Mouse (Mus musculus) liver, embryonic 12.5 days (tissue): ENCODE measurements at regions not wholly inside any gene's neighbourhood (a gene's known extent, or its start where the extent isn't known, plus 50 kb on each side); places are given as distances from the start of the nearest gene placed in this dataset.

ENCODE experiments used
- ATAC-seq: fragments of 200-750 bp; cut with Nextera tagmentation; 2 replicates; pipeline ENCODE4 v1.8.0; 2017; ENCODE audit warnings: moderate number of reproducible peaks, mild to moderate bottlenecking, moderate library complexity
- H3K27ac ChIP-seq: fragments of 300-500 bp; sonication (generic); 2 replicates; pipeline ENCODE4 v1.5.1; 2016; ENCODE audit warnings: mild to moderate bottlenecking
- H3K27me3 ChIP-seq: fragments of 300-500 bp; sonication (generic); replicated peaks from 2 replicates; pipeline ENCODE4 v1.6.1; 2016; ENCODE audit warnings: mild to moderate bottlenecking, moderate library complexity
- H3K36me3 ChIP-seq: fragments of 300-500 bp; sonication (generic); 2 replicates; pipeline ENCODE4 v1.6.1; 2016; ENCODE audit warnings: mild to moderate bottlenecking, moderate library complexity
- H3K4me1 ChIP-seq: fragments of 300-500 bp; sonication (generic); 2 replicates; pipeline ENCODE4 v1.6.1; 2016
- H3K4me2 ChIP-seq: fragments of 300-500 bp; sonication (generic); 2 replicates; pipeline ENCODE4 v1.6.1; 2016; ENCODE audit warnings: mild to moderate bottlenecking, moderate library complexity
- H3K4me3 ChIP-seq: fragments of 300-500 bp; sonication (generic); 2 replicates; pipeline ENCODE4 v1.5.1; 2016; ENCODE audit warnings: mild to moderate bottlenecking, moderate library complexity
- H3K9ac ChIP-seq: fragments of 300-500 bp; sonication (generic); 2 replicates; pipeline ENCODE4 v1.6.1; 2016; ENCODE audit warnings: mild to moderate bottlenecking, moderate library complexity
- H3K9me3 ChIP-seq: fragments of 300-500 bp; sonication (generic); replicated peaks from 2 replicates; pipeline ENCODE4 v1.6.1; 2016; ENCODE audit warnings: mild to moderate bottlenecking, moderate library complexity
- WGBS: fragments of 180-500 bp; shearing (Covaris S2); methylation state at CpG from one replicate; pipeline ENCODE4 v1.1.7; 2016; ENCODE audit not compliant: insufficient replicate concordance; 5-methylcytosine and 5-hydroxymethylcytosine counted together

DNA sequence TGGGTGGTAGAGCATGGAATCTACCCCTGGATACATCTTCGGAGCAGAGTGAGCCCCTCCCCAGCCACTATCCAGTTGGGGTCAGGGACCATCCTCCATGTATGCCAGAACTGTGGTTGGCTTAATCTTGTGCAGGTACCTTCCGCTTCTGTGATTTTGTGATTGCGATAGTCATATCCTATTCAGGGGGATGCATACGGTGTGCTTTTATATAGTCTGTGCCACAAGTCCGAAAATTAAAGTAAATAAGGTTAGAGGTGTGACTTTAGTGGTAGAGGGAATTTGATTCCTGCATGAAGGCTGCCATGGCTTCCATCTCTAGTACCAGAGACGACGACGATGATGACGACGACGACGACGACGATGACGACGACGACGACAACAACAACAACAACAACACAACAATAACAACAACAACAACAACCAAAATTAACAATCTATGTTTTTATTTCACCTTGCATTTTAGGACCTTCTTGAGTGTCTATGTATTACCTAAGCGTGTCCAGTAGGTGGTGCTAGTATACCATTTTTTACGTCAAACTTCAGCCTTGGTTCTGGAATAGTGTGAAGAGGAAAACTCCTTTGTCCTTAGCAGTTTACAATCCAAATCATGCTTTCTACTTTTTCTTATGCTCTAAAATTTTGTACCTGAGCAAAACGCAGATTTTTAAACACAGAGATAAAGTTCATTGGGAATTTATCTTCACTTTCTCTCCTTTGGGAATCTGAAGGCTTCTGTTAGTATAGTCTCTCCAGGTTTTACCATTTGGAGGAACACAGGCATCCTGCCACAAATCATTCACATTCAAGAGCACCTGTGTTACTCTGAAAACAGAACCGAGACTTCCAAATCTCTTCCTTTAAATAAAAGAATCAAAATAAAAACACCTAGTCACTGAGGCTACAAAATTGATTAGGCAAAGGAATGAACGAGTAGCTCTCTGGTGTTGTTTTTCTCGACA is 224.5 kb downstream of the Ankrd16 start:
- no peak for ATAC-seq
- 26% methylated on average over 24 of the region's 24 CpGs for WGBS
- Histone ChIP-seq H3K36me3 (no peaks in the 10 kb centered on the region), H3K27me3 (no peaks in the 10 kb centered on the region), H3K4me1 (no peaks in the 10 kb centered on the region), H3K27ac (no peak overlapping the region), H3K4me3 (no peak overlapping the region), H3K9ac (no peak overlapping the region), H3K9me3 (no peaks in the 10 kb centered on the region), H3K4me2 (no peak overlapping the region)

DNA sequence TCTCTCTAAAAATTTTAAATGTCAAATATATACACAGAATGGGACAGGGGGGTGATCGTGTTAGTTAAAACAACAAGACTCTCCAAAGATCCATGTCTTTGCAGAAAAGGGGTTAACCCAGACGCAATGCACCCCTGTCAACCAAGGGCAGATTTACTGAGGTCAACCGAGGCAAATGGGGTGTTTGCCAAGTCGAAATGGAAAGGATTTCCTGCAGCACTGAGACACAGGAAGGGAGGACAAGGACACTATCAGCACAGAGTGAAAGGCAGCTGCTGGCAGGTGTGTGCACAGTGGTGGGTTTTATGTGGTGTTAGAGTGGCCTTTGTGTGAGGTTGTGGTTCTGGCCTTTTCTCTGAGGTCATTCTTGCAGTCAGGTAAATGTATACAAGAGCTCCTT is 226.7 kb downstream of the Ankrd16 start:
- Histone ChIP-seq H3K9ac (no peak overlapping the region), H3K27ac (no peak overlapping the region), H3K4me2 (no peak overlapping the region), H3K4me3 (no peak overlapping the region), H3K4me1 (no peaks in the 10 kb centered on the region), H3K27me3 (no peaks in the 10 kb centered on the region), H3K9me3 (no peaks in the 10 kb centered on the region), H3K36me3 (no peaks in the 10 kb centered on the region)
- WGBS: 26% methylated on average over 4 of the region's 4 CpGs
- no peak for ATAC-seq

DNA sequence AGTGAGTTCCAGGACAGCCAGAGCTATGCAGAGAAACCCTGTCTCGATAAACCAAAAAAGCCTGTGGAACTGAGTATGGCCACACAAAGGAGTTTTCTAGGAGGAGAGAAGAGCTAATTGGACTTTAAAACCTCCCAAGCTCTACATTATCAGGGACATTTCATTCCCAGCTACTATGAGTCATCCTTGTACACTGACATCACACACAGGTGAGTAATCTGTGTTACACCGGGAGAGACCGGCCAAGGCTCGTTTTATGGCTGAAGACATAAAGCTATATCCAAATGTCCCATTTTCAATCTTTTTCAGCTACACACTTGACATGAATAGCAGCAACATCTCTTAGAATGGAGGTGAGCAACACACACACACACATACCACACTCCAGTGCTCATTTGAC is 229.5 kb downstream of the Ankrd16 start:
- Histone ChIP-seq H3K9ac (no peak overlapping the region), H3K36me3 (no peaks in the 10 kb centered on the region), H3K27me3 (no peaks in the 10 kb centered on the region), H3K9me3 (no peaks in the 10 kb centered on the region), H3K4me3 (no peak overlapping the region), H3K4me2 (no peak overlapping the region), H3K27ac (no peak overlapping the region), H3K4me1 (no peaks in the 10 kb centered on the region)
- 78% methylated on average over 4 of the region's 4 CpGs for WGBS
- ATAC-seq: no peak

DNA sequence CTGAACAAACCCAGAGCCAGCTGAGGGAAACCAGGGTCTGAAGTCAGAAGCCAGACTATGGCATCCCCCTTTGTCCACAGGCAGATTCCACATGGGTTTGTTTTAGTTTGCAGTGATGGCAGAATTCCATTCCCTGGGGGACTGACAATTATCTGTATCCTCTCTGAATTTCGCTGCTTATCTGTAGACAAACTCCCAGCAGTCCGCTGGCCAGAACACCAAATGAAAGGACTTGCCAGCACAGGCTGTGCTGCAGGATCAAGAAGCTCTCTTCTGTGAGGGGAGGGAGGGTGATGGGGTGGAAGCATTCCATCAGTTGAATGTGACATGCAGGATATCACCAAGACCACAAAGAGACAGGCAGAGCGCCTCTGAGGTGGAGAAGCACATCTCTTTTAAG is 233.8 kb downstream of the Ankrd16 start:
- no peak overlapping the region for H3K27ac ChIP-seq
- ATAC-seq: no peak

DNA sequence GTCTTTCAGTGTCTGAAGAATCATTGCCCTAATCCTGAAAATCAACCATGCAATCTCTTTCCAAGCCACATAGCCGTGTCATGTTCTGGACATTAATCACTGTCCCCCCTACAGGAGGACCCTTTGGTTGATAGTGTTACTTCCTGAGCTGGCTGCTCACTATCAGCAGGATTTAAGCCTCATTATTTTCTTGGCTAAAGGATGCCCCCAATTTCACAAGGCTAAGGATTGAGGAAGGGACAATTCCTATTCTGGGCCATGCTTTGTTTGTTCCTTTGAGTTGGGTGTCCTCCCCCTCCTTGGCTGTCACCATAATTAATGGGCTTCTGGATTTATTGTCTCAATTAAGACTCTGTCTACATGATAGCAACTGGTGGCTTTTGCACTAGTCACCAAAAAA is 241.9 kb downstream of the Ankrd16 start:
- Histone ChIP-seq H3K4me1 (no peaks in the 10 kb centered on the region), H3K4me2 (no peak overlapping the region), H3K27me3 (no peaks in the 10 kb centered on the region), H3K27ac (no peak overlapping the region), H3K9me3 (no peaks in the 10 kb centered on the region), H3K4me3 (no peak overlapping the region), H3K36me3 (no peaks in the 10 kb centered on the region), H3K9ac (no peak overlapping the region)
- WGBS: 24% methylated on average over 1 of the region's 1 CpGs
- no peak for ATAC-seq

More for the DNA sequence above, 233.8 kb downstream of the Ankrd16 start:
- Histone ChIP-seq H3K27me3 (no peaks in the 10 kb centered on the region), H3K4me1 (no peaks in the 10 kb centered on the region), H3K9ac (no peak overlapping the region), H3K4me3 (no peak overlapping the region), H3K4me2 (no peak overlapping the region), H3K36me3 (no peaks in the 10 kb centered on the region), H3K9me3 (no peaks in the 10 kb centered on the region)
- 16% methylated on average over 3 of the region's 3 CpGs for WGBS

DNA sequence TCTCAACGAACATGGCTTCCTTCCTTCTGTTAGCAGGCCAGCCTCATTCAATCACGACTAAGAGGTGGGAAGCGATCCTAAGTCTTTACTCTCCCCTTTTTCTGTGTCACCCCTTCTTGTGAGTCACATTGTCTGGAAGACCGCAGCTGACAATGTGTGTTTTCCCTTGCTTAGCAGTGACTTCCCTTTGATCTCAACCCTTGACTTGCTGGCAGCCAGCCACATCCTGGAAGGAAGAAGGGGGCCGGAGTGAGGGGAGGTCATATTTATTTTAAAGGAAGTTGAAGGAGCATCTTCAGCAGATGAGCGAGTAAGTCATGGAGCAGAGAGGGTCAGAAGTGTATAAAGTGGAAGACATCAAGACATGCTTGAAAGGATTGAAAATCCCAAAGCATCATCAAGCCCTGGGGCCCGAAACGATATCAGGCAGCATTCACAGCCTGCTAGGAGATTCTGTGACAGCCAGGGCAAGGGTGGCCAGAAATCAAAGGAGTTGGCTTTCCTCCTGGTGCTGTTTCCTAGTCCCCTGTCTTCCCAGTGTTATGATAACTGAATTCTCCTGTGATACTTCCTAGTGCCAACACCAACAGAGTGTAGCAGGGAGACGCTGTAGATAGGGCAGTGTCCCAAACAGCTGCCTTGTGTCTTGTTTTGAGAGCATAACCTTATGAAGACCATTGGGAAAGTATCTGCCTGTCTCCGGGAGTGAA is 245.9 kb downstream of the Ankrd16 start:
- no peak for ATAC-seq
- H3K9ac ChIP-seq: no peak overlapping the region
- H3K36me3 ChIP-seq: no peaks in the 10 kb centered on the region
- no peaks in the 10 kb centered on the region for H3K9me3 ChIP-seq
- WGBS: 23% methylated on average over 10 of the region's 10 CpGs
- no peak overlapping the region for H3K4me3 ChIP-seq
- no peaks in the 10 kb centered on the region for H3K4me1 ChIP-seq
- H3K27ac ChIP-seq: peak overlapping the region; percentile 25; the same call in 1 of the 2 replicates
- no peak overlapping the region for H3K4me2 ChIP-seq
- H3K27me3 ChIP-seq: no peaks in the 10 kb centered on the region

DNA sequence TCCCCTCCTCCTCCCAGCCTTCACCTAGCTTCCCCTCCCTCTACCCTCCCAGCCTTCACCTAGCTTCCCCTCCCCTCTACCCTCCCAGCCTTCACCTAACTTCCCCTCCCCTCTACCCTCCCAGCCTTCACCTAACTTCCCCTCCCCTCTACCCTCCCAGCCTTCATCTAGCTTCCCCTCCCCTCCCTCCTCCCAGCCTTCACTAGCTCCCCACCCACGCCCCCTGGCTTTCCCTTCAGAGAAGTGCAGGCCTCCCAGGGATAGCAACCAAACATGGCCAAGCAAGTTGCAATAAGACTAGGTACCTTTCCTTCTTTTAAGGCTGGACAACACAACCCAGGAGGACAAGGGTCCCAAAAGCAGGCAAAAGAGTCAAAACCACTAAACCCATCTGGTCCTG is 248.5 kb downstream of the Ankrd16 start:
- Histone ChIP-seq H3K4me2 (no peak overlapping the region), H3K9ac (no peak overlapping the region), H3K4me3 (no peak overlapping the region), H3K4me1 (no peaks in the 10 kb centered on the region), H3K27me3 (no peaks in the 10 kb centered on the region), H3K27ac (no peak overlapping the region), H3K9me3 (no peaks in the 10 kb centered on the region), H3K36me3 (no peaks in the 10 kb centered on the region)
- 33% methylated on average over 1 of the region's 1 CpGs for WGBS
- no peak for ATAC-seq

DNA sequence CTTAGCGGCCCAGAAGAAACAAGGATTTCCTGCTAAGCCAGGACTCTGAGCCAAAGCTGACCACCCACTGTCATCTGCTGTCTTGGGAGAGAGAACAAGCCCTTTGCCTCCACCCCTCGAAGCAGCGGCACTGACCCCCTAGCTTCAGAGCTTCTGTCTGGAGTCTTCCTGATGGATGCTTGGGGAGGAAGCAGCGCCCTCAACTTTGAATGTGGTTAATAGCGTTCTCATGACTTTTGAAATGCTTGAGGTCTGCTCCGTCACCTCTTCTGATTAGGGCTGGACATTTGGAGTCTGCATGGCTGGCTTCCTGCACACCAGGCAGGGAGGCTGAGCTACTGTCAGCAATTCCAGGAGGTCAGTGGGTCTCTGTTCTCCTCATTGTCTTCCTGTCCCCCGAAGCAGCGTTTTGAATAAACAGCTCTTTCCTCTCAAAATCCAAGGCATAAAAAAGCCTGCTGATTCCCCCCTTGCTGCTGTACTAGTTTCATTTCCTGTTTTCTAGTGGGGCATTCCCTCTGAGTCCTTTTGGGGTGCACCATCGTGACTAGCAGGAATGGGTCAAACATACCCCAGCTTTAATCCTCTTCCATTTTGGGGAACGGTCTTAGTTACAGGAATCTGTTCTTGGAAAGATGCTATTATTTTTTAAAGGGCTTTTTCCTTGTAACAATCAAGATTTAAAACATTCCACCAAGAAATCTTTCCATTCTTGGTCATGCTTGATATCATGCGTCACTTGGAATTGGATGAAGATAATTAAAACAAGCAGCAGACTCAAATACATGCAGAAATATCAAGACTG is 256.0 kb downstream of the Ankrd16 start:
- H3K36me3 ChIP-seq: no peaks in the 10 kb centered on the region
- H3K4me2 ChIP-seq: no peak overlapping the region
- H3K4me3 ChIP-seq: no peak overlapping the region
- ATAC-seq: peak; percentile 42; the same call in 1 of the 2 replicates
- peak overlapping the region; percentile 20; the same call in 1 of the 2 replicates for H3K27ac ChIP-seq
- no peaks in the 10 kb centered on the region for H3K27me3 ChIP-seq
- H3K9ac ChIP-seq: no peak overlapping the region
- no peaks in the 10 kb centered on the region for H3K9me3 ChIP-seq
- WGBS: 42% methylated on average over 11 of the region's 11 CpGs
- no peaks in the 10 kb centered on the region for H3K4me1 ChIP-seq

DNA sequence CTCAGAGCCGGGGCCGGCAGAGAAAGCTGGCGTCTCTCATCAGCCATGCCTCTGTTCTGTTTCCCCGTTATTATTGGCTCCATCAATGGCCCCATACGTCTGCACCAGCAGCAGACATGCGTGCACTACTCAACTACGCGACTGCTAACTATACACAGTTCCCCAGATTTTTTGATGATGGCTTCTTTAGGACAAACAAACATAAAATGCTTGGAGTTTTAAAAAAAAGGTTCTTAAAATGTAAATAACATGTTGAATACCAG is 256.6 kb downstream of the Ankrd16 start:
- Histone ChIP-seq H3K9me3 (no peaks in the 10 kb centered on the region), H3K4me3 (no peak overlapping the region), H3K4me2 (no peak overlapping the region), H3K27me3 (no peaks in the 10 kb centered on the region), H3K36me3 (no peaks in the 10 kb centered on the region), H3K9ac (no peak overlapping the region), H3K27ac (peak overlapping the region; percentile 12; the same call in 1 of the 2 replicates), H3K4me1 (no peaks in the 10 kb centered on the region)
- WGBS: 71% methylated on average over 8 of the region's 8 CpGs
- ATAC-seq: no peak

DNA sequence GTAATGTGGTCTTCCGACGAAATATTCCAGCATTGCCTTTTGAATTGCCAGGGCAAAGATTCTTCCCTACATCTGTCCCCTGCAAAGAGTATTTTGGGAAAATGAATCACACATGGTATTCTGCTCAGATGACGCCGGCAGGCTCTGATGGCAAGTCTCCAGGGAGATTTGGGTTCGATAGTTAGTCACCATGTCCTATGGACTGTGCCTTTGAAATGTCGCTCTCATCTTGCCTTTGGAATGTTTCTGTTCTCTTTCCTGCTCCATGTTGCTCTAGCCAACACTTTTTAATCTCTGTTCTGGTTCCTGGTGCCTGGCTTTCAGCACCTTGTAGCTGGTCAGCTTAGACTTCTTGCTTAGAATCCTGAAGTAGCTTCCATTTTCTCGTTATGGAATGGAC is 252.3 kb downstream of the Itga8 start:
- Histone ChIP-seq H3K4me2 (no peak overlapping the region), H3K4me1 (no peaks in the 10 kb centered on the region), H3K4me3 (no peak overlapping the region), H3K9me3 (no peaks in the 10 kb centered on the region), H3K36me3 (no peaks in the 10 kb centered on the region), H3K9ac (no peak overlapping the region), H3K27ac (no peak overlapping the region), H3K27me3 (no peaks in the 10 kb centered on the region)
- 74% methylated on average over 7 of the region's 7 CpGs for WGBS
- no peak for ATAC-seq

DNA sequence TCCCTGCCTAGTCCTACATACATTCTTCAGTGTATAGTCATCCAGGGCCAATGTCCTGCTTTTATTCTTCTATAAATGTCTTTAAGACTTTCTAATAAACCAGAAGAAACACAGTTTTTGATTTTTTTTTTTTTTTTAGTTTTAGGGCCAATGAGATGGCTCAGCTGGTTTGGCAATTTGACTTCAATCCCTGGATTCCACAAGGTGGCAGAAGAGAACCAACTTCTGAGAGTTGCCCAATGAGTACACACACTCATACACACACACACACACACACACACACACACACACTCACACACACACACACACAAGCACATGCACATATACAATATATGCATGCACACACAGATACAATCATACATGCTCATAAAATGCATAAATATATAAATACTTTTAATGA is 251.8 kb downstream of the Itga8 start:
- no peak overlapping the region for H3K4me2 ChIP-seq
- no peak overlapping the region for H3K4me3 ChIP-seq
- H3K27me3 ChIP-seq: no peaks in the 10 kb centered on the region
- H3K4me1 ChIP-seq: no peaks in the 10 kb centered on the region
- no peak overlapping the region for H3K27ac ChIP-seq
- no peak for ATAC-seq
- H3K9ac ChIP-seq: no peak overlapping the region
- H3K36me3 ChIP-seq: no peaks in the 10 kb centered on the region
- H3K9me3 ChIP-seq: no peaks in the 10 kb centered on the region
